ENCODE assay signal across 15 mouse cellular contexts in genomic region chr6:117375989-117376388, GRCm38 (mm10).
DNase-seq lines count a peak whose midpoint lies in the region; TF ChIP-seq lines count a peak whose summit lies in the region.
"Had no signal": no experiment of that assay in that cellular context is flagged by ENCODE, and none has a peak within 500 bp of the region (broad histone marks: within the 10 kb centered on the region; RNA-seq: fewer than 3 reads in every experiment).

No protein-coding gene starts in this region.

- H3K27me3 ChIP-seq in kidney, adult 2 months (replicated peaks; ENCODE audit: control insufficient read depth, insufficient read depth, low read length), result no peaks in the 10 kb centered on the region
- no peaks in the 10 kb centered on the region for H3K27me3 ChIP-seq in splenic B cell, adult 2 months (ENCODE audit: control insufficient read depth, insufficient read depth, low read length, poor library complexity, severe bottlenecking)
- H3K27me3 ChIP-seq: embryonic facial prominence, embryonic 15.5 days; limb, embryonic 13.5 days had no signal

- H3K4me3 ChIP-seq in kidney, adult 2 months (ENCODE audit: insufficient read depth, low read depth, low read length), result no peak overlapping the region
- H3K4me3 ChIP-seq: embryonic facial prominence, embryonic 15.5 days; limb, embryonic 13.5 days; midbrain, embryonic 10.5 days; myocyte had no signal

- no peak overlapping the region for H3K27ac ChIP-seq in kidney, adult 2 months (ENCODE audit: insufficient read depth, low read depth, low read length)
- H3K27ac ChIP-seq: embryonic facial prominence, embryonic 15.5 days; limb, embryonic 13.5 days; midbrain, embryonic 10.5 days had no signal

- DNase-seq in kidney, adult 2 months, result no peak
- DNase-seq in kidney, postnatal 14 days, result no peak
- peak; percentile 4 for DNase-seq in retina, embryonic 14.5 days (ENCODE audit: low spot score)
- DNase-seq in retina, postnatal 1 day, result no peak
- DNase-seq in R1 (ENCODE audit: low read depth, low spot score), result peak; percentile 38
- DNase-seq in splenic B cell, adult 2 months (ENCODE audit: low read depth, low spot score), result peak; percentile 3
- DNase-seq in adrenal gland, postnatal 14 days, result no peak
- DNase-seq: cerebellum, adult 18-20 months; kidney, postnatal 10 days; right cerebral cortex, postnatal 14 days; thymus, postnatal 14 days had no signal

- 94% methylated on average over 5 of the region's 5 CpGs for WGBS in kidney, adult 2 months

- no peaks in the 10 kb centered on the region for H3K4me1 ChIP-seq in kidney, adult 2 months (ENCODE audit: control insufficient read depth, insufficient read depth, low read length)
- H3K4me1 ChIP-seq: midbrain, embryonic 10.5 days had no signal

- peak; percentile 22; the same call in 1 of the 2 replicates for TF ChIP-seq CTCF in kidney, adult 2 months (conservative IDR thresholded peaks at IDR 0.05; ENCODE audit: insufficient read depth, insufficient read length, low read depth, low read length)

- TF ChIP-seq POLR2A in kidney, adult 2 months (IDR thresholded peaks at IDR 0.05; ENCODE audit: low read depth, low read length), result no peak

- H3K36me3 ChIP-seq in kidney, adult 2 months (ENCODE audit: control insufficient read depth, insufficient read depth, low read length), result no peaks in the 10 kb centered on the region
- H3K36me3 ChIP-seq in splenic B cell, adult 2 months (ENCODE audit: control insufficient read depth, insufficient read depth, low read length, poor library complexity, severe bottlenecking), result no peaks in the 10 kb centered on the region
- H3K36me3 ChIP-seq: embryonic facial prominence, embryonic 15.5 days; limb, embryonic 13.5 days; midbrain, embryonic 10.5 days had no signal

Comparison
In these comparisons a context has a peak if more than half of its experiments do, and no peak if none do; other contexts are left out.
1. DNase-seq: peak in retina, embryonic 14.5 days (single experiment), R1 (single experiment) and splenic B cell, adult 2 months (single experiment); none in kidney, adult 2 months (single experiment), kidney, postnatal 14 days (single experiment), retina, postnatal 1 day (single experiment) and adrenal gland, postnatal 14 days (single experiment).